Mouse (Mus musculus) myocyte (in vitro differentiated cells): ENCODE measurements at regions not wholly inside any gene's neighbourhood (a gene's known extent, or its start where the extent isn't known, plus 50 kb on each side); places are given as distances from the start of the nearest gene placed in this dataset.

Source experiments
- H3K27me3 ChIP-seq: one replicate; pipeline ENCODE4 v1.6.1; 2011; ENCODE audit not compliant: control insufficient read depth, insufficient read depth, insufficient read length
- H3K36me3 ChIP-seq: one replicate; pipeline ENCODE4 v1.6.1; 2011; ENCODE audit not compliant: control insufficient read depth, insufficient read depth
- H3K4me2 ChIP-seq: one replicate; pipeline ENCODE4 v1.6.1; 2011; ENCODE audit warnings: low read depth, control low read depth
- H3K4me3 ChIP-seq: one replicate; pipeline ENCODE4 v1.5.1; 2011; ENCODE audit warnings: mild to moderate bottlenecking, control low read depth, moderate library complexity
- H3K79me2 ChIP-seq: one replicate; pipeline ENCODE4 v1.6.1; 2011; ENCODE audit not compliant: control insufficient read depth, insufficient read depth
- H3ac ChIP-seq: one replicate; pipeline ENCODE4 v1.6.1; 2011; ENCODE audit not compliant: control insufficient read depth, insufficient read length
- CEBPB ChIP-seq: IDR thresholded peaks from 2 replicates; pipeline ENCODE4 v1.6.1; 2011; ENCODE audit warnings: mild to moderate bottlenecking, moderate library complexity; ENCODE audit not compliant: poor library complexity, insufficient read depth, severe bottlenecking
- E2F4 ChIP-seq: IDR thresholded peaks from one replicate; pipeline ENCODE4 v1.6.1; 2011; ENCODE audit warnings: mild to moderate bottlenecking, control low read depth, moderate library complexity; ENCODE audit not compliant: insufficient read depth
- MAX ChIP-seq: IDR thresholded peaks from one replicate; pipeline ENCODE4 v1.6.1; 2011; ENCODE audit warnings: low read depth, mild to moderate bottlenecking, control low read depth
- MYOD1 ChIP-seq, 3 experiments: IDR thresholded peaks; one replicate each; pipeline ENCODE4 v1.6.1; 2011; ENCODE audit warnings: control low read depth in 2 of 3, low read depth in 2 of 3, mild to moderate bottlenecking in 2 of 3, moderate library complexity in 1 of 3; ENCODE audit not compliant: insufficient read length in 2 of 3, control insufficient read depth in 1 of 3
- MYOG ChIP-seq, 3 experiments: IDR thresholded peaks; one replicate each; pipeline ENCODE4 v1.6.1; 2011; ENCODE audit warnings: control low read depth in 2 of 3, low read depth in 2 of 3, mild to moderate bottlenecking in 2 of 3; ENCODE audit not compliant: insufficient read length in 2 of 3, control insufficient read depth in 1 of 3, insufficient read depth in 1 of 3
- POLR2A ChIP-seq: IDR thresholded peaks from one replicate; pipeline ENCODE4 v1.6.1; 2011; ENCODE audit warnings: low read depth, mild to moderate bottlenecking, control low read depth, moderate library complexity; ENCODE audit not compliant: insufficient read length
- POLR2AphosphoS2 ChIP-seq: IDR thresholded peaks from one replicate; pipeline ENCODE4 v1.6.1; 2011; ENCODE audit warnings: low read depth, control low read depth; ENCODE audit not compliant: insufficient read length
- REST ChIP-seq: IDR thresholded peaks from one replicate; pipeline ENCODE4 v1.6.1; 2011; ENCODE audit warnings: mild to moderate bottlenecking, control low read depth, moderate library complexity; ENCODE audit not compliant: insufficient read depth, insufficient read length
- SRF ChIP-seq: IDR thresholded peaks from one replicate; pipeline ENCODE4 v1.6.1; 2011; ENCODE audit warnings: low read depth; ENCODE audit not compliant: control insufficient read depth, insufficient read length
- TCF12 ChIP-seq: IDR thresholded peaks from one replicate; pipeline ENCODE4 v1.6.1; 2011; ENCODE audit warnings: mild to moderate bottlenecking, control low read depth; ENCODE audit not compliant: poor library complexity, insufficient read depth, severe bottlenecking
- TCF3 ChIP-seq: IDR thresholded peaks from one replicate; pipeline ENCODE4 v1.6.1; 2011; ENCODE audit warnings: low read depth, control low read depth; ENCODE audit not compliant: insufficient read length
- USF1 ChIP-seq: IDR thresholded peaks from one replicate; pipeline ENCODE4 v1.6.1; 2011; ENCODE audit warnings: low read depth, mild to moderate bottlenecking, control low read depth, moderate library complexity

DNA sequence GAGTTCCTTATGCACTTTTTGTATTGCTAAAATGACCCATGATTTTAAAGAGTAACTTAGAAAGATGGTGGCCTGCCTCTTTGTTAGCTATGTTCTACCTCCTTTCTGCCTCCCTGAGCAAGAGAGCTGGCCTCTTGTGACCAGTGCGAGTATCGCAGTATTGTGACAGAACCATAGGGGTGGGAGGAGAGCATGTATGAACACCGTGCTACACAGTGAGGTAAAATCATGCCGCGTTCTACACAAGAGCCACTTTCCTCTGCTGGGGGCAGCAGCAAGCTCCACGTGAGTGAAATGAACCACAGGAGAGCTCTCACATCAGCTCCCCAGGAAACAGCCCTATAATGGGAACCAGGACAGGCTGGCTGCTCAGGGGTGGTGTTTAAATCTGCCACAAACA lies 216.9 kb upstream of the Klf14 start:
- H3K36me3 ChIP-seq = no peaks in the 10 kb centered on the region
- TF ChIP-seq CEBPB (no peak), MYOD1 (IDR thresholded peaks at IDR 0.05; ENCODE audit: control insufficient read depth in 1 of 3, insufficient read length in 2 of 3, low read depth in 2 of 3) (no peak), SRF (no peak), TCF3 (no peak), REST (no peak), MAX (no peak), MYOG (IDR thresholded peaks at IDR 0.05; ENCODE audit: control insufficient read depth in 1 of 3, insufficient read depth in 1 of 3, insufficient read length in 2 of 3, low read depth in 2 of 3) (no peak), TCF12 (no peak), POLR2AphosphoS2 (no peak), USF1 (no peak), E2F4 (no peak), POLR2A (no peak)
- H3K4me3 ChIP-seq = no peak overlapping the region
- no peaks in the 10 kb centered on the region for H3K79me2 ChIP-seq
- no peaks in the 10 kb centered on the region for H3K27me3 ChIP-seq
- H3ac ChIP-seq = no peak overlapping the region
- H3K4me2 ChIP-seq = no peak overlapping the region

DNA sequence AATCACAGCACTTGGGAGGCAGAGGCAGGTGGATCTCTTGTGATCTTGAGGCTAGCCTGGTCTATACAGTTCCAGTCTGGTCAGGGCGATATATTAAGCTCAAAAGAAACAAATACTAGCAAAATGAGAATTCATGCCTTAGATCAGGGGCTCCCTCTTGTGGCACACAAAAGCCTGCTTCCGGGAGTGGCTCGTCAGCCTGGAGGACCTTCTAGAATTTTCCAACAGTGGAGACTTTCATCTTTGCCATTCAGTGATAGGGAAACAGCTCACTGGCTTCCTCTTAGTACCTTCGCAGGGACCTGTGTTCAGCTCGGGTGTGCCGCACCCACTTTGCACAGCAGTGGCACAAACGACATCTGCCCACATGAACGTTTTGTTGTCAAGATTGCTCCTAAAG lies 217.5 kb upstream of the Klf14 start:
- H3K4me3 ChIP-seq = no peak overlapping the region
- H3K4me2 ChIP-seq = no peak overlapping the region
- no peaks in the 10 kb centered on the region for H3K36me3 ChIP-seq
- H3K79me2 ChIP-seq = no peaks in the 10 kb centered on the region
- no peaks in the 10 kb centered on the region for H3K27me3 ChIP-seq
- no peak for TF ChIP-seq TCF12
- no peak for TF ChIP-seq TCF3
- TF ChIP-seq MYOG (IDR thresholded peaks at IDR 0.05; ENCODE audit: control insufficient read depth in 1 of 3, insufficient read depth in 1 of 3, insufficient read length in 2 of 3, low read depth in 2 of 3) = no peak
- TF ChIP-seq REST = no peak
- TF ChIP-seq USF1 = no peak
- no peak for TF ChIP-seq MYOD1 (IDR thresholded peaks at IDR 0.05; ENCODE audit: control insufficient read depth in 1 of 3, insufficient read length in 2 of 3, low read depth in 2 of 3)
- TF ChIP-seq SRF = no peak
- no peak for TF ChIP-seq POLR2AphosphoS2
- no peak for TF ChIP-seq E2F4
- no peak for TF ChIP-seq MAX
- TF ChIP-seq POLR2A = no peak
- no peak for TF ChIP-seq CEBPB
- no peak overlapping the region for H3ac ChIP-seq

DNA sequence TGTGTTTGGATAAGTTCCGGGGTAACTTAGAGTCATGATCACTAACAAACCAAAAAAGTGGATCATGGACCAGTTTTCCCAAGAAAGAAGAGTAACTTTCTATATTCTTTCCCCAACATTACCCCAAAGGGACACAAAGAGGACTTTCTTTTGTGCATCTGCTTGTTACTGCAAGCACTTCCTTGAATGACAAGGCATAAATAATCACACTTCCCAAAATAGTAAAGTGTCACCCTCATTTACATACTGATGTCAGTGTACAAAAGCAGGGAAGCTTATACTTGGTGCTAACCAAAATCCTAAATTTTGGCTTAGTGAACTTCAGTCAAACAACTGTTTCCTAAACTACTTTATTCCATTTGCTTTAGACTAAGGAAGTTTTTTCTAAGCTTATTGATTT lies 218.0 kb upstream of the Klf14 start:
- Histone ChIP-seq H3K4me3 (no peak overlapping the region), H3K27me3 (no peaks in the 10 kb centered on the region), H3ac (no peak overlapping the region), H3K79me2 (no peaks in the 10 kb centered on the region), H3K36me3 (no peaks in the 10 kb centered on the region), H3K4me2 (no peak overlapping the region)
- TF ChIP-seq POLR2A (no peak), TCF3 (no peak), SRF (no peak), POLR2AphosphoS2 (no peak), MYOD1 (IDR thresholded peaks at IDR 0.05; ENCODE audit: control insufficient read depth in 1 of 3, insufficient read length in 2 of 3, low read depth in 2 of 3) (no peak), MYOG (IDR thresholded peaks at IDR 0.05; ENCODE audit: control insufficient read depth in 1 of 3, insufficient read depth in 1 of 3, insufficient read length in 2 of 3, low read depth in 2 of 3) (no peak), REST (no peak), TCF12 (no peak), E2F4 (no peak), USF1 (no peak), MAX (no peak), CEBPB (no peak)

DNA sequence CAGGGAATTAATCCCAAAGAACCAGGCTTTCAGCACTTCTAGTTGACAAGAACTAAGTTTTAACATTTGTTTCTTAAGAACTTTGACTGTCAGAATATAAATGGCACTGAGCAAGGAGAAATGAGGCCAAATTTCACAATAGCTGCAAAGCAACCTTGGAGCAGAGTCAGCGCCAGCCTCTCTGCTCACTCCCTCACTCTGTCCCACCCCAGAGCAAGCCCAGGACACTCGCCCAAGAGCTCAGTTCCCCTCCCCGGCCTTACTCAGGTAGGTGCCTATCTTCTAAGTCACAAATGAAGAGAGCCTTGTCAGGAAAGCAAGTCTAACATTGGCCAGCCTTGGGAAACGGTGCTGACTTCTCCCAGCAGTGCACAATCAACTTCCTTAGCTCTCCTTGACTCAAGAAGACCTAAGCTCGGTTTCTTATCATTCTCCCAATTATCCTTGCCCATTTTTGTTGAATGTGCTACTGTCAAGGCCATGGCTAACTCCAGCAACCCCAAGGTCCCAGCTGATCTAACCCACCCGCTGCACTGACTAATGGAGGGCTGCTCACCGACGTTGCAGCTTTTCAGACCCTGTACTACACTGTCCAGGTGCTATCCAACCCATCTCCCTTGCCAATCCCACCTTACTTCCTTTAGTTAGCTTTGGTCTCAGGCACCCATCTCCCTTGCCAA lies 219.5 kb upstream of the Klf14 start:
- Histone ChIP-seq H3K4me2 (no peak overlapping the region), H3K27me3 (no peaks in the 10 kb centered on the region), H3ac (no peak overlapping the region), H3K4me3 (no peak overlapping the region), H3K36me3 (no peaks in the 10 kb centered on the region), H3K79me2 (no peaks in the 10 kb centered on the region)
- TF ChIP-seq POLR2A (no peak), MYOD1 (IDR thresholded peaks at IDR 0.05; ENCODE audit: control insufficient read depth in 1 of 3, insufficient read length in 2 of 3, low read depth in 2 of 3) (no peak), SRF (no peak), POLR2AphosphoS2 (no peak), CEBPB (no peak), TCF3 (no peak), REST (no peak), USF1 (no peak), TCF12 (no peak), E2F4 (no peak), MYOG (IDR thresholded peaks at IDR 0.05; ENCODE audit: control insufficient read depth in 1 of 3, insufficient read depth in 1 of 3, insufficient read length in 2 of 3, low read depth in 2 of 3) (no peak), MAX (no peak)
